Mouse (Mus musculus): ENCODE data around the gene Lrch4. TPM values are rescaled to one million over a fixed set of nuclear protein-coding genes. Genes with fewer than 3 reads are reported as not detected.

Gene Lrch4
- polyA plus RNA-seq, 1 experiment from 2014 or later, result 39.2 TPM

- Histone ChIP-seq H3K4me2 (replicated peaks; ENCODE audit: low read depth, low read length) (0 out of 2 replicates have a peak overlapping the region, but pooled peaks have one; percentile 8), H3K4me1 (ENCODE audit: control insufficient read depth, insufficient read depth, low read length) (peaks cover 29% of the 10 kb centered on the region), H3K4me3 (ENCODE audit: low read depth, low read length) (no peak overlapping the region), H3K9me3 (ENCODE audit: control insufficient read depth, low read depth, low read length) (no peaks in the 10 kb centered on the region), H3K9ac (replicated peaks; ENCODE audit: low read depth, low read length) (no peak overlapping the region), H3K27ac (ENCODE audit: low read length) (no peak overlapping the region), H3K27me3 (ENCODE audit: control insufficient read depth, insufficient read depth, low read length) (no peaks in the 10 kb centered on the region), H3K36me3 (ENCODE audit: control insufficient read depth, insufficient read depth, low read length) (peaks cover 11% of the 10 kb centered on the region; the same call in 1 of the 2 replicates)
- no peak for ATAC-seq (ENCODE audit: insufficient number of reproducible peaks, insufficient read depth, low FRiP score, low read depth)
- 66% methylated on average over 10 of the region's 10 CpGs for WGBS
These were observed 40.0 kb downstream of the Lrch4 start for GRCm38 (mm10) chr5:137668971-137669370.

GRCm38 (mm10) chr5:137670240-137670639, 41.3 kb downstream of the Lrch4 start:
- no peak overlapping the region for H3K9ac ChIP-seq (replicated peaks; ENCODE audit: low read depth, low read length)
- H3K27ac ChIP-seq (ENCODE audit: low read length), result no peak overlapping the region; the same call in 1 of the 2 replicates
- no peak overlapping the region for H3K4me3 ChIP-seq (ENCODE audit: low read depth, low read length)
- H3K4me1 ChIP-seq (ENCODE audit: control insufficient read depth, insufficient read depth, low read length), result peaks cover 29% of the 10 kb centered on the region
- no peak overlapping the region for H3K4me2 ChIP-seq (replicated peaks; ENCODE audit: low read depth, low read length)
- peaks cover 9% of the 10 kb centered on the region; the same call in 1 of the 2 replicates for H3K36me3 ChIP-seq (ENCODE audit: control insufficient read depth, insufficient read depth, low read length)
- no peaks in the 10 kb centered on the region for H3K9me3 ChIP-seq (ENCODE audit: control insufficient read depth, low read depth, low read length)
- 95% methylated on average over 1 of the region's 1 CpGs for WGBS
- H3K27me3 ChIP-seq (ENCODE audit: control insufficient read depth, insufficient read depth, low read length), result no peaks in the 10 kb centered on the region
- no peak for ATAC-seq (ENCODE audit: insufficient number of reproducible peaks, insufficient read depth, low FRiP score, low read depth)

GRCm38 (mm10) chr5:137671443-137672240, 42.7 kb downstream of the Lrch4 start:
- no peak overlapping the region for H3K4me3 ChIP-seq (ENCODE audit: low read depth, low read length)
- no peak overlapping the region for H3K9ac ChIP-seq (replicated peaks; ENCODE audit: low read depth, low read length)
- peak; percentile 69; the same call in 1 of the 2 replicates for ATAC-seq (ENCODE audit: insufficient number of reproducible peaks, insufficient read depth, low FRiP score, low read depth)
- no peaks in the 10 kb centered on the region for H3K9me3 ChIP-seq (ENCODE audit: control insufficient read depth, low read depth, low read length)
- no peak overlapping the region; the same call in 1 of the 2 replicates for H3K4me2 ChIP-seq (replicated peaks; ENCODE audit: low read depth, low read length)
- peak overlapping the region; percentile 80 for H3K27ac ChIP-seq (ENCODE audit: low read length)
- peaks cover 5% of the 10 kb centered on the region; the same call in 1 of the 2 replicates for H3K36me3 ChIP-seq (ENCODE audit: control insufficient read depth, insufficient read depth, low read length)
- WGBS, result 6% methylated on average over 9 of the region's 9 CpGs
- no peaks in the 10 kb centered on the region for H3K27me3 ChIP-seq (ENCODE audit: control insufficient read depth, insufficient read depth, low read length)
- peaks cover 29% of the 10 kb centered on the region for H3K4me1 ChIP-seq (ENCODE audit: control insufficient read depth, insufficient read depth, low read length)

- peaks cover 29% of the 10 kb centered on the region for H3K4me1 ChIP-seq (ENCODE audit: control insufficient read depth, insufficient read depth, low read length)
- no peaks in the 10 kb centered on the region for H3K27me3 ChIP-seq (ENCODE audit: control insufficient read depth, insufficient read depth, low read length)
- H3K4me3 ChIP-seq (ENCODE audit: low read depth, low read length), result no peak overlapping the region
- H3K4me2 ChIP-seq (replicated peaks; ENCODE audit: low read depth, low read length), result no peak overlapping the region; the same call in 1 of the 2 replicates
- no peaks in the 10 kb centered on the region for H3K36me3 ChIP-seq (ENCODE audit: control insufficient read depth, insufficient read depth, low read length)
- ATAC-seq (ENCODE audit: insufficient number of reproducible peaks, insufficient read depth, low FRiP score, low read depth), result no peak
- peak overlapping the region; percentile 80; the same call in 1 of the 2 replicates for H3K27ac ChIP-seq (ENCODE audit: low read length)
- H3K9ac ChIP-seq (replicated peaks; ENCODE audit: low read depth, low read length), result no peak overlapping the region
- no peaks in the 10 kb centered on the region for H3K9me3 ChIP-seq (ENCODE audit: control insufficient read depth, low read depth, low read length)
- 80% methylated on average over 5 of the region's 5 CpGs for WGBS
These were observed 43.4 kb downstream of the Lrch4 start for GRCm38 (mm10) chr5:137672361-137672760.

- Histone ChIP-seq H3K4me2 (replicated peaks; ENCODE audit: low read depth, low read length) (no peak overlapping the region), H3K4me3 (ENCODE audit: low read depth, low read length) (no peak overlapping the region), H3K36me3 (ENCODE audit: control insufficient read depth, insufficient read depth, low read length) (no peaks in the 10 kb centered on the region), H3K9ac (replicated peaks; ENCODE audit: low read depth, low read length) (no peak overlapping the region), H3K4me1 (ENCODE audit: control insufficient read depth, insufficient read depth, low read length) (peaks cover 29% of the 10 kb centered on the region), H3K27me3 (ENCODE audit: control insufficient read depth, insufficient read depth, low read length) (no peaks in the 10 kb centered on the region), H3K9me3 (ENCODE audit: control insufficient read depth, low read depth, low read length) (no peaks in the 10 kb centered on the region), H3K27ac (ENCODE audit: low read length) (no peak overlapping the region; the same call in 1 of the 2 replicates)
- WGBS, result 74% methylated on average over 6 of the region's 6 CpGs
- no peak for ATAC-seq (ENCODE audit: insufficient number of reproducible peaks, insufficient read depth, low FRiP score, low read depth)
These were observed 44.1 kb downstream of the Lrch4 start for GRCm38 (mm10) chr5:137673015-137673414.

GRCm38 (mm10) chr5:137674786-137675185, 45.9 kb downstream of the Lrch4 start:
- ATAC-seq (ENCODE audit: insufficient number of reproducible peaks, insufficient read depth, low FRiP score, low read depth), result no peak
- WGBS, result 92% methylated on average over 8 of the region's 8 CpGs

GRCm38 (mm10) chr5:137677859-137678258, 48.9 kb downstream of the Lrch4 start:
- H3K9me3 ChIP-seq (ENCODE audit: control insufficient read depth, low read depth, low read length), result no peaks in the 10 kb centered on the region

More at GRCm38 (mm10) chr5:137674786-137675185, 45.9 kb downstream of the Lrch4 start:
- Histone ChIP-seq H3K27ac (ENCODE audit: low read length) (no peak overlapping the region), H3K36me3 (ENCODE audit: control insufficient read depth, insufficient read depth, low read length) (no peaks in the 10 kb centered on the region), H3K27me3 (ENCODE audit: control insufficient read depth, insufficient read depth, low read length) (no peaks in the 10 kb centered on the region), H3K4me1 (ENCODE audit: control insufficient read depth, insufficient read depth, low read length) (peaks cover 29% of the 10 kb centered on the region), H3K9me3 (ENCODE audit: control insufficient read depth, low read depth, low read length) (no peaks in the 10 kb centered on the region), H3K4me2 (replicated peaks; ENCODE audit: low read depth, low read length) (no peak overlapping the region), H3K9ac (replicated peaks; ENCODE audit: low read depth, low read length) (no peak overlapping the region), H3K4me3 (ENCODE audit: low read depth, low read length) (no peak overlapping the region)

GRCm38 (mm10) chr5:137678736-137679135, 49.8 kb downstream of the Lrch4 start:
- Histone ChIP-seq H3K27ac (ENCODE audit: low read length) (no peak overlapping the region), H3K9ac (replicated peaks; ENCODE audit: low read depth, low read length) (no peak overlapping the region), H3K36me3 (ENCODE audit: control insufficient read depth, insufficient read depth, low read length) (no peaks in the 10 kb centered on the region), H3K4me2 (replicated peaks; ENCODE audit: low read depth, low read length) (no peak overlapping the region), H3K4me1 (ENCODE audit: control insufficient read depth, insufficient read depth, low read length) (peaks cover 6% of the 10 kb centered on the region), H3K9me3 (ENCODE audit: control insufficient read depth, low read depth, low read length) (no peaks in the 10 kb centered on the region), H3K4me3 (ENCODE audit: low read depth, low read length) (no peak overlapping the region), H3K27me3 (ENCODE audit: control insufficient read depth, insufficient read depth, low read length) (no peaks in the 10 kb centered on the region)
- no peak for ATAC-seq (ENCODE audit: insufficient number of reproducible peaks, insufficient read depth, low FRiP score, low read depth)
- 83% methylated on average over 3 of the region's 3 CpGs for WGBS

More at GRCm38 (mm10) chr5:137677859-137678258, 48.9 kb downstream of the Lrch4 start:
- H3K36me3 ChIP-seq (ENCODE audit: control insufficient read depth, insufficient read depth, low read length), result no peaks in the 10 kb centered on the region
- H3K4me1 ChIP-seq (ENCODE audit: control insufficient read depth, insufficient read depth, low read length), result peaks cover 5% of the 10 kb centered on the region; the same call in 1 of the 2 replicates
- no peak overlapping the region for H3K9ac ChIP-seq (replicated peaks; ENCODE audit: low read depth, low read length)
- H3K27me3 ChIP-seq (ENCODE audit: control insufficient read depth, insufficient read depth, low read length), result no peaks in the 10 kb centered on the region
- no peak overlapping the region for H3K27ac ChIP-seq (ENCODE audit: low read length)
- H3K4me3 ChIP-seq (ENCODE audit: low read depth, low read length), result no peak overlapping the region
- ATAC-seq (ENCODE audit: insufficient number of reproducible peaks, insufficient read depth, low FRiP score, low read depth), result no peak
- 92% methylated on average over 8 of the region's 8 CpGs for WGBS
- no peak overlapping the region for H3K4me2 ChIP-seq (replicated peaks; ENCODE audit: low read depth, low read length)
